Mouse (Mus musculus) adrenal gland, postnatal 36 days (tissue): ENCODE data around the gene Paqr6. TPM values are rescaled to one million over a fixed set of nuclear protein-coding genes. Genes with fewer than 3 reads are reported as not detected.

Experiments
- DNase-seq, 2 experiments: peaks; one replicate each; pipeline ENCODE4 v3.0.0; 2021; ENCODE audit warnings: mixed read lengths in 1 of 2
- total RNA-seq, 2 experiments: library from RNA; stranded (reverse); gene quantifications; 2 replicates each; pipeline ENCODE4 v1.2.3; 2021

Gene Paqr6
- total RNA-seq, 2 experiments from 2014 or later: 0.96 to 1.5 TPM

DNA sequence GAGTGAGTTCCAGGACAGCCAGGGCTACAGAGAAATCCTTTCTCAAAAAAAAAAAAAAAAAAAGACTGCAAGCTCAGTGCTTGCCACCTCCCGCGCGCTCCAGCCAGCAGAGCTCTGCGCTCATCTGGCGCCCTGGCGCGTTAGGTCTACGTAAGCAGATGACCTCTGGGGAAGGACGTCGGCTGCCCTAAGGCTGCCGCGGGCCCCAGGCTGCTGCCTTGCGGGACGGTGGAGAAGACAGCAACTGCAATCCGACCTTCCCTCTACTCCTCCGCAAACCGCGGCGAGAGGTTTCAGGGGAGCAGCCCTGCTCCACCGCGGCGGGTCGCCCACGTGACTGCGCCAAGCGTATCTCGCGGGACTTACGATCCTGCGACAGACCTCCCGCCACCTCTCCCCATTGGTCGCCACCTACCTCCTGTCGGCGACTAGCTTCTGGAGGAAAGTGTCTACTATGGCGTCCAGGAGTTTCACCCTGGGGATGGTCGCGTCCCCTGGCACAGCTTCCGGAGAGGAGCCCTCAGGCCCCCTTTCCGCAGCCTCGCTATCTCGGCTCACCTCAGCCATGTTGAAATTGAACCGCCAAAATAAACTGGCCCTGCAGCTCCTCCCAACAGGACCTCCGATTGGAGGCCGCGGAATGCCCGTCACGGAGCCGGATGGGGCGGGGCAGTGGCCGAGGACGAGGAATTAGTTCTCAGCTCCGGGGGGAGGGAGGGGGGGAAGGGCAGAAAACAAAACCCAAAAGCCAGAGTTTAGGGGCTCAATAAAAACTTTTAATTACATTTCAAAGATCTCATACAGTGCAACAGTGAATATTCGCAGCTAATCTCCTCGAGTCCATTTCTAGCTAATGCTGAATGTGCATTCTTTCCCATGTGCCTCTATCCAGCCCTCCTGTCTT lies 45.6 kb downstream of the Paqr6 start, which contains the start of gene Pmf1:
TSS of gene Pmf1 (minus strand) at position 591 of the 904 bp plus-strand sequence.
- DNase-seq: peak; percentile 96 to 97

GRCm38 (mm10) chr3:88410645-88411031 lies 46.3 kb downstream of the Paqr6 start:
- no peak for DNase-seq

- DNase-seq: peak; percentile 60 to 74
These were observed 47.3 kb downstream of the Paqr6 start for GRCm38 (mm10) chr3:88411681-88412080.

DNA sequence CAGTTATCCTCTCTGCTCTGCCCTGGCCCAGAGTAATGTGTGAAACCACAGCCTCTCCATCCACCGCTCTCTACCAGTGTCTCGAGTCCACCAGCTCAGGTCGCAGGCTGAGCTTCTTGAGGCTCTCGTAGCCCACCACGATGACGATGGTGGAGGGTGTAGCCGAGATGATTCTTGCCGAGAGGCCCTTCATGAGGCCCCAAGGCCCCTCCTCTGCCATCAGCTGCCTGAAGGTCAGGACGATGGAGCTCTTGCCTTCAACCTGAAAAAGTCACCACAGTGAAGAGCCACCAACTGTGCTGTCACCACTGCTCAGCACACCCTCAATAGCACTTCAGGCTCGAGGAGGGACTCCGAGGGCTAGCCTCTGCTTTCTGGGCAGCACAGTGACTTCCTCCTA lies 48.3 kb downstream of the Paqr6 start:
- no peak for DNase-seq

DNA sequence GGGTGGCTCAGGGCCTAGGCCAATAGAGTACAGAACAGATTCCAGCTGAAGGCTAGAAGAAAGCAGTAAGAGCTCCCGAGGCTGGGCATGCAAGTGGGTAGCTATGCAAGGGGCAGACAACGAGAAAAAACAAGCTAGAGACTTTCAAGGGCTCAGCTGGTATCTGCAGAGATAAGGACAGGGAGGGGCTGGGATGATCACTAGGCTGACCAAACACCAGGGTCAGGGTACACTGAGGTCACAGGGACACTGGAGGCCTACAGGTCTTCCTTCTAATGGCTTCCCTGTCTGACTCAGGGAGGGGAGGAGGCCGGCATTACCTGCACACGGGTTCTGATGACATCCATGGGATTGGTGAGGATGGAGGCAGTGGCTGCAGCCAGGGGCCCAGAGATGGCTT lies 51.3 kb downstream of the Paqr6 start:
- no peak for DNase-seq

DNA sequence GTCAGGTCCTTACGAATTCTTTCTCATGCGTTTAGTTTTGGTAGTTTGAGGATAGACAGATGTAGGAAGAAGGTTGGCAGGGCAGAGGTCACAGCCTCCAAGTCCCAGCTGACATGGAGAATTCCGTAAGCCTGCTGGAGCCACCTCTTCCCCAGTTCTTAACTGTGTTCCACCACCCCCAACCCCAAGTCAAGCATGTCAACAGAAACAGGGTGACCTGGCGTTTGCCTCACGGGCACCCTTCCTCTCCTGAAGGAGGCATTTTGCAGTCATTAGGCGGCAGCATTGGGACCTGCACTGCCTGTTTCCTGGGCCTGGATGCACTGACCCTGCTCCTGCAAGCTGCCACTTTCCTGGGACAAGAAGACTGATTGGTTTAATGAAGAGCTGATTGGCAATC lies 53.6 kb downstream of the Paqr6 start:
- DNase-seq: peak in 1 of 2 experiments; percentile 42

Other genes with a start within 250 kb of the Paqr6 start
- gene Mef2d, start 222.2 kb upstream of the Paqr6 start, total RNA-seq: 10 to 100 TPM; 85.1 to 99.4 TPM
- 1 to 10 TPM; 5.5 to 7.9 TPM for gene Rhbg, start 109.9 kb upstream of the Paqr6 start, total RNA-seq
- 1 to 10 TPM in 1 of 2 experiments, under 1 TPM in 1; 0.99 to 1.5 TPM for gene Gm38392, start 77.4 kb upstream of the Paqr6 start, total RNA-seq
- 1 to 10 TPM; 6.9 to 8.0 TPM for gene Tsacc, start 67.6 kb upstream of the Paqr6 start, total RNA-seq
- 100 to 1,000 TPM; 301 to 387 TPM for gene Cct3, start 67.5 kb upstream of the Paqr6 start, total RNA-seq
- gene Glmp, start 39.6 kb upstream of the Paqr6 start, total RNA-seq: 100 to 1,000 TPM; 199 to 231 TPM
- 10 to 100 TPM in 1 of 2 experiments, 1 to 10 TPM in 1; 9.8 to 13.9 TPM for gene Tmem79, start 28.4 kb upstream of the Paqr6 start, total RNA-seq
- 10 to 100 TPM; 43.2 to 45.0 TPM for gene Smg5, start 28.3 kb upstream of the Paqr6 start, total RNA-seq
- gene Bglap3, start 8.2 kb downstream of the Paqr6 start, total RNA-seq: under 1 TPM in 1 of 2 experiments, not detected in 1; 0.76 TPM
- gene Bglap2, start 14.1 kb downstream of the Paqr6 start, total RNA-seq: not detected
- 1 to 10 TPM in 1 of 2 experiments, under 1 TPM in 1; 0.99 to 1.9 TPM for gene Bglap, start 19.9 kb downstream of the Paqr6 start, total RNA-seq
- gene Pmf1, start 45.7 kb downstream of the Paqr6 start, total RNA-seq: 10 to 100 TPM; 29.4 to 43.1 TPM
- gene Slc25a44, start 60.6 kb downstream of the Paqr6 start, total RNA-seq: 10 to 100 TPM; 47.2 to 48.1 TPM
- 10 to 100 TPM in 1 of 2 experiments, 1 to 10 TPM in 1; 8.9 to 12.6 TPM for gene Sema4a, start 96.6 kb downstream of the Paqr6 start, total RNA-seq
- gene Lmna, start 145.4 kb downstream of the Paqr6 start, total RNA-seq: 100 to 1,000 TPM; 109 to 141 TPM
- 1 to 10 TPM; 3.1 to 4.3 TPM for gene Mex3a, start 167.8 kb downstream of the Paqr6 start, total RNA-seq
- not detected for gene Rab25, start 183.7 kb downstream of the Paqr6 start, total RNA-seq
- 100 to 1,000 TPM; 142 to 148 TPM for gene Lamtor2, start 188.5 kb downstream of the Paqr6 start, total RNA-seq
- gene Ubqln4, start 189.2 kb downstream of the Paqr6 start, total RNA-seq: 10 to 100 TPM; 73.3 to 74.2 TPM
- 100 to 1,000 TPM; 207 to 252 TPM for gene Ssr2, start 211.3 kb downstream of the Paqr6 start, total RNA-seq
- 10 to 100 TPM; 24.6 to 25.3 TPM for gene Arhgef2, start 241.4 kb downstream of the Paqr6 start, total RNA-seq